Mouse (Mus musculus) left cerebral cortex, adult 8-10 months (tissue): ENCODE results near the gene Cul5. TPM values are rescaled to one million over a fixed set of nuclear protein-coding genes. Genes with fewer than 3 reads are reported as not detected.

Source experiments
- DNase-seq, 2 experiments: peaks; one replicate each; pipeline ENCODE4 v3.0.0; 2022; ENCODE audit warnings: low spot score in 2 of 2
- total RNA-seq, 4 experiments: library from RNA; stranded (reverse); gene quantifications; 2 replicates each; pipeline ENCODE4 v1.2.4; 2022

The Cul5 gene
- total RNA-seq, result 10 to 100 TPM; 46.2 to 53.1 (median 52.5) TPM

GRCm38 (mm10) chr9:53669680-53670219, at the start of gene Cul5:
Cul5 (minus strand) TSS chr9:53670014.
- no peak for DNase-seq

DNA sequence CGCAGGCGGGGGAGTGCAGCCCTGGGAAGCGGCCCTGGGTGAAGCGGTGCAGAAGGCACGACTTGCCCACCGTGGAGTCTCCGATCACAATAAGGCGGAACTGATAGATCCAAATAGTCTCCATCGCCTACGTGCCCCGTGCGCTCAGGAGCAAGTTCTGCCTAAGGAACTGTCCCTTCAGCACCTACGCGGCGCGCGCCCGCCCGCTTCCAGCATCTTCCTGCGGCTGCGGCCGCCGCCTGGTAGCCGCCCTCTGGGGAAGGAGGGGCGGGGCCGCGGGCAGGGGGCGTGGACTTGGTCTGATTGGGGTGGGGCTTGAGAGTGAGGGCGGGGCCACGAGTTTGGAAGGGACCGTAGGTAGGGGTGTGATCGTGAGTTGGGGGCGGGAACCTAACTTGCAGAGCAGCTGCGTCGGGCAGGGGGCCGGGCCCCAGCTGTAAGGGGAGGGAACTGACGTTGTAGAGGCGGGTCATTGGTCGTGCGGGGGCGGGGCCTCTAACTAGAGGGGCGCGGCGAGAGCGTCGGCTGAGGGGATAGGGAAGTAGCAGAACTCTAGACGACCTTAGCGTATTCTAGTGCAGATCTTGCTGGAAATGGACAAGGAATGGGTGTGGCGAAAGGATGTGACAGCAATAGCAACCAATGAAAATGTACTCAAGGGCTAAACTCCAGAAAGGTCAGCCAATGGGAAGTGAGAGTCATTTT, 36.3 kb upstream of the Cul5 start, which contains the start of gene Rab39:
Rab39 (minus strand) TSS at position 241 of the 705 bp plus-strand sequence.
- DNase-seq, result peak; percentile 51 to 62

- no peak for DNase-seq
These were observed 35.7 kb upstream of the Cul5 start for GRCm38 (mm10) chr9:53705491-53705991.

- DNase-seq, result no peak
These were observed 33.2 kb upstream of the Cul5 start for GRCm38 (mm10) chr9:53702991-53703390.

DNA sequence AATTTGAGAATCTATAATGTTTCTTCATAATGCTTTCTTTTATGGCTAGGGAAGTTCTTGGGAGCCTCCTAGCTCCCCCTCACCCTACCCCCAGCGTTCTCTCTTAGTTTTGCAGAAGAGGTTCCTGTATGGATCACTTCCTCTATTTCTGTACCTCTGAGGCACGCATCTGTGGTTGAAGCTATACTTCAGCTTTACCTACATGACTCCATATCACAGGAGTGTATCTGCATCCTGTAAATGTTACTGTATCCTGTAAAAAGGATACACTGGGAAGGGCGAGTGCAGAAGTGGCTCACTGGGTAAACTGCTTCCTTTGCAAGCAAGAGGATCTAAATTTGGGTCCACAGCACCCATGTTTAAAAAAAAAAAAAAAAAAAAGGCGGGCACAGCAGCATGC, 30.7 kb upstream of the Cul5 start:
- no peak for DNase-seq

- no peak for DNase-seq
These were observed 26.0 kb upstream of the Cul5 start for GRCm38 (mm10) chr9:53695846-53696245.

GRCm38 (mm10) chr9:53693718-53694117, 23.9 kb upstream of the Cul5 start:
- no peak for DNase-seq

DNA sequence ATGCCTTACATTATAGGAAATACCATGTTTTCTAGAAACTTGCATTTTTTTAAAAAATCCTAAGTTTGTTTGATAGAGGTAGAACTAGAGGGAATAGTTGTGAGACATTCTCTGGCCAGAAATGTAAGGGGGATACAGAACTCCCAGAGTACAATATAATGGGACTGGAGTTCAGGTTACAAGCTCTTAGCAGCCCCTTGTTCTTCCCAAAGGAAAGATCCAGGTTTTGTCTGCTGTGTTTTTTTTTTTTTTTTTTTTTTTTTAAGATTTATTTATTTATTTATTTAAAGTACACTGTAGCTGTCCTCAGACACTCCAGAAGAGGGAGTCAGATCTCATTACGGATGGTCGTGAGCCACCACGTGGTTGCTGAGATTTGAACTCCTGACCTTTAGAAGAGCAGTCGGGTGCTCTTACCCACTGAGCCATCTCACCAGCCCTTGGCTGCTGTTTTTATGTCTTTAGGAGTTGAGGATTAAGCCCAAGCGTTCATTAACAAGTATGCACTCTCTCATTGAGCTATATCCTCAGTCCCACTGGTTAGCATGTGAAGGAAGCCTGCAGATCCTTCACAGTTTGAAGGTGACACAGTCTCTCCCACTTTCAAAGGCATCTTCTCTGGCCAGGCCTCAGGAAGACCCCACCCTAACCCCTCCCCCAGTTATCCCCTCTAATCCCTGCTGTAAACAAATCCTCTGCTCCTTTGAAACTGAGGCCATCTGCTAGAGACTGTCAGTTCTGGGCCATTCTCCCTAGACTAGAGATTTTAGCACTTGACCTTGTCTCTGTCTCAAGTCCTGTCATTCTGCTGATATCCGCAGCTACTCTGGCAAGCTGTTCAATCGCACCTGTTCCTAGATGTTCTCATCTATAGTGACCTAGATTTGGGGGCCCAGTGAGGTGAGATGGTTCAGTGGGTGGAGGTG, 22.2 kb upstream of the Cul5 start:
- DNase-seq, result no peak

DNA sequence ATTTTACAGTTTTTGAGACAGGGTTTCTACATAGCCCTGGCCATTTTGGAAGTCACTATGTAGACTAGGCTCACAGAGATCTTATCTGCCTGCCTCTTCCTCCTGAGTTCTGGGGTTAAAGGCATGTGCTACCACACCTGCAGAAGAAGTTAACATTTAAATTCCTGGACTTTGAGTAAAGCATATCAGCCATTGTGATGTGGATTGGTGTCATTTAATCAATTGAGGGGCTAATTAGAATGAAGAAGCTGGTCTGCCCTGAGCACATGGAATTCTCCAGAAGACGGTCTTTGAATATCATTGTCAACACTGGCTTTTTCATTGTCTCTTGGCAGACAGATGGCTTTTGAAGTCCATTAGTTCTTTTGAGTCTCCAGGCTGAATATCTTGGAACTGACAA, 11.0 kb upstream of the Cul5 start:
- no peak for DNase-seq

- DNase-seq, result no peak
These were observed 7.1 kb upstream of the Cul5 start for GRCm38 (mm10) chr9:53676921-53677320.

DNA sequence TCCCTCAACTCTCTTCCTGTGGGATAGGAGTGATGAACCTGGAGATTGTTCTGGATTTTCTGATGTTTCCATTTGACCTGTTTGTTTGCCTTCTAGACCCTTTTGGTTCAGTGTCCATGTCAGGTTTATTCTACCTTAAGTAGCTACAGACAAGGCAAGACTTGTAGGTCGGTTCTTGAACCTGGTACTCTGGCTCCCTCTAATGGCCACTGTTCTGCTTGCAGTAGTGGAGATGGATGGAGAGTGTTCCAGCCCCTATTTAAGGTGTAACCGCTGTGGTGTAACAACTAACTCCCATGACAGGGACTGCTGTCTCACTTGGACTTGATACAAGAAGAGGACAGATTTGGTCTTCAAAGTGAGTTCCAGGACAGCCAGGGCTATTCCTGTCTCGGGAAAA, 3.8 kb upstream of the Cul5 start:
- DNase-seq, result peak; percentile 41 to 42

- DNase-seq, result peak; percentile 91 to 92
These were observed 2.7 kb downstream of the Cul5 start for GRCm38 (mm10) chr9:53667020-53667669.

- no peak for DNase-seq
These were observed 3.2 kb downstream of the Cul5 start for GRCm38 (mm10) chr9:53666665-53667019.

GRCm38 (mm10) chr9:53665428-53665827, 4.4 kb downstream of the Cul5 start:
- DNase-seq, result no peak

DNA sequence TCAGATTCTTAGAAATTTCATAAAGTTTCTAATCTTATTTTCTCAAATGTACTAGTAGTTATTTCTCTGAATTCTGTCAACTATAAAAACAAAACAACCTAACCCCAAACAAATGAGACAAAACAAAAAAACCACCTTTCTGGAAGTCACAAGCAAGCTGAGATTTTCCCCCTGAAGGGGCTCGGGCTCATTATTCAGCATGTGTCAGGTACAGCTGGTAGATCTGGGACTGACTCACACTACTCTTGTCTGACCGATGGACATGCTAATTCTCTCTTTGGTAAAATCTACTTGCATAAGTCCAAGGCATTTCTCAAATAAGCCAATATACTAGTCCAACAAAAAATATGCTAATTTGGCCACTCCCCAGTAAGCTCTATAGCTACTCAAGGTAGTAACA, 5.0 kb downstream of the Cul5 start:
- no peak for DNase-seq

DNA sequence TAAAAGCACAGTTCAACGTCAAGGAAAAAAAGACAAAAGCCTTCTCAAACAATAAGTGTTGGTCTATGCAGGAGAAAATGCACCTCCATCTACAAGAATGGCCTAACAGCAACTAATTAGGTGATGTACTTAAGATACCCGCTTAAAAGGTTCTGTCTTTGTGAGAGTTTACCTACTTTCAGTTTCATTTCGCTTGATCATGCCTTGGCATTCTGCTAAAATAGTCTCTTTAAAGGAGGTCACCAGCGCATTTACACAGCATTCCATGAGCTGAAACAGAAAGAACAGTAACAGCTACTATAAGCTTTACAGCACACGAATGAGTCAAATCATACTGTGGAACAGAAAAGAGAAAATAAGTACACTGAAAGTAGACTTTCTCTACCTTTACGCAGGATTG, 35.0 kb downstream of the Cul5 start:
- DNase-seq, result no peak

GRCm38 (mm10) chr9:53615246-53615645, 54.6 kb downstream of the Cul5 start:
- no peak for DNase-seq

DNA sequence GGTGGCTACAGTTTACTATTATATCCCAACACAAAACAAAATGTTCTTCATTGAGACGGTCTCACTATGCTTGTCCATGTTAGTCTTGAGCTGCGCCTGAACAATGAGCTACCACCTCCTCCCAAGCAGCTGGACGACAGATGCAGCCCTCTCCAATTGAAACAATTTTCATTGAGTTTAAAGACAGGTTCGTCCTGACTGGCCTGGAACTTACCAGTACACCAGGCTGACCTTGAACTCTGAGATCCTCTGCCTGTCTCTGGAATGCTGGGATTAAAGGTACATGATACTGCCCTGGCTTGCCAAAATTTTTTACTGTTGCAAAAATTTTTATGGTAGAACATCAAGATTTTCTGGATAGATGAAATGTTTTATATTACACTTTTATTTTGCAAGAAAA, 55.5 kb downstream of the Cul5 start:
- DNase-seq, result no peak

DNA sequence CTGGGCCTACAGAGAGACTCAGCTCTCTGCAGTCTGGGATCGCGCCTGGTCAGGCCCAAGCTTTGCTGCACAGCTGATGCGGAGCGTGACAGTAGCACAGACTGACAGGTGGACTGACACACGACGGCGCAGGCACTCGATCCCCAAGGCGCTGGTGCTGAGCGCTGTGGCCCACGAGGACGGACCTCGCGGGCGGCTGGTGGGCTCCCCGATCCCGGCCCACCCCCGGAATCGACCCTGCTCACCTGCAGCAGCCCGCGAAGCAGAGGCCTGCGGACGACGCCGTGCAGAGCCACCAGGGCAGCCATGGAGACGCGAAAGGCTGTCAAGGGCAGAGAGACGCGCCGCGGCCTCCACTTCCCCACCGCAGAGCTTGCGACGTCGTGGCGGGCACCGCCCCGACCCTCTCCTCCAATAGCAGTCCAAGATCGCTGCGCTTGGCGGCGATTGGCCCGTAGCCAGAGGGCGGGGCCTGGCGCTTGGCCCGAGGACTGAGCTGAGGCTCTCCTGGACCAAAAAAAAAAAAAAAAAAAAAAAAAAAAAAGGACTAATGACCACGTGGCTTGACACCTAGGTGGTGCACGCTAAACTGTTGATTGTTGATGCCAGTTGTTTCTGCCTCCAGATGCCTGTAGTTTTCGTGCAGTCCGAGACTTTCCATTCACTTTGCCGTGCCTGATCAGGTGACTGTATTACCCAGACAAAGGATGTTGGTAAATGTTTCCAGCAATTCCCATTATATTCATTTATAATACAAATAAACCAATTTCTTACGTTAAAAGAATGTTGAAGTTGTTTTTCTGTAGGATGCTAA, 59.6 kb downstream of the Cul5 start, which contains the start of gene Acat1:
Acat1 (minus strand) TSS at position 415 of the 814 bp plus-strand sequence.
- DNase-seq, result peak; percentile 90

DNA sequence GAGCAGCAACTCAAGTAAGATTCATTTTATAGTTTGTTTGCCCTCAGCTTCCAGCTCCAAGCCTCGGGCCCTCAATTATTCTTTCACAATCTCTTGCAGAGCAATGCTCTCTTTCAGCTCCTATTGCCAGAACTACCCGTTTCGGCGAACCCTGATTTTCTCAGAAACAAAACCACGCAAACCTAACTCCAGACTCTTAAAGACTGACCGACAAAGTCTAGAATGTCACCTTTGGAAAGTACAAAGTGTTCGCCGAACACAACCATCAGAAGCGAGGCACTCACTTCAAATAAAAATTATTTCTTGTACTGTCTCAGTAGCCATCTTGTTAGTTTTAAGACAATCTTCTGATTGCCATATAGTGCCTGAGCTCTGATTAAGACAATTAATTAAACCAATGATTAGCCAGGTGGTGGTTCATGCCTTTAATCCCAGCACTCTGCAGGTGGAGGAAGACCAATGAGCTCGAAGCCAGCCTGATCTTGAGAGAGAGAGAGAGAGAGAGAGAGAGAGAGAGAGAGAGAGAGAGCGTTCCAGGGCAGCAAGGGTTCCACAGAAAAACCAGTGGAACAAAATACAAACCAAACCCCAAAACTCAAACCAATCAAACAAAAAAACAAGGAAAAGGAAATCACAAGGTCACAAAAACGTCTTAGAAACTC, 60.4 kb downstream of the Cul5 start:
- DNase-seq, result no peak
